17 mouse cellular contexts compared by ENCODE assay signal in genomic region chr3:145253066-145253465, GRCm38 (mm10). TPM values are rescaled to one million over a fixed set of nuclear protein-coding genes. Genes with fewer than 3 reads are reported as not detected.
DNase-seq lines count a peak whose midpoint lies in the region; ATAC-seq lines count a peak whose summit lies in the region.
"Had no signal": no experiment of that assay in that cellular context is flagged by ENCODE, and none has a peak within 500 bp of the region (broad histone marks: within the 10 kb centered on the region; RNA-seq: fewer than 3 reads in every experiment).

No protein-coding gene starts in this region.

- H3K4me2 ChIP-seq in kidney, embryonic 16.5 days (replicated peaks; ENCODE audit: low read depth, low read length): no peak overlapping the region
- H3K4me2 ChIP-seq: embryonic facial prominence, embryonic 13.5 days; forebrain, embryonic 13.5 days; heart, embryonic 12.5 days; hindbrain, embryonic 15.5 days had no signal

- no peaks in the 10 kb centered on the region for H3K36me3 ChIP-seq in kidney, embryonic 16.5 days (ENCODE audit: insufficient read depth, low read length)
- H3K36me3 ChIP-seq: embryonic facial prominence, embryonic 13.5 days; heart, embryonic 12.5 days; hindbrain, embryonic 10.5 days; hindbrain, embryonic 15.5 days had no signal

- ATAC-seq in kidney, embryonic 16.5 days (ENCODE audit: low FRiP score, low TSS enrichment): no peak
- ATAC-seq: forebrain, embryonic 13.5 days; forebrain, postnatal 0 days had no signal

- H3K4me1 ChIP-seq in kidney, embryonic 16.5 days (ENCODE audit: insufficient read depth, low read length): no peaks in the 10 kb centered on the region
- H3K4me1 ChIP-seq: embryonic facial prominence, embryonic 13.5 days; forebrain, embryonic 13.5 days; heart, embryonic 12.5 days; hindbrain, embryonic 10.5 days; hindbrain, embryonic 15.5 days had no signal

- H3K4me3 ChIP-seq in kidney, embryonic 16.5 days (ENCODE audit: low read length): no peak overlapping the region
- H3K4me3 ChIP-seq: embryonic facial prominence, embryonic 13.5 days; forebrain, embryonic 13.5 days; heart, embryonic 12.5 days; hindbrain, embryonic 10.5 days; hindbrain, embryonic 15.5 days had no signal

- 60% methylated on average over 5 of the region's 5 CpGs for WGBS in kidney, embryonic 16.5 days

- peak; percentile 10 to 62 for DNase-seq in kidney, adult 8-10 months
- DNase-seq in adipocyte (ENCODE audit: low spot score): peak; percentile 7
- DNase-seq in gonadal fat pad, adult 2 months (ENCODE audit: low read depth): peak; percentile 22
- DNase-seq in thymus, postnatal 14 days: no peak
- DNase-seq in thymus, postnatal 36 days: no peak
- DNase-seq: adrenal gland, postnatal 14 days; cerebellum, adult 11-12 months; cerebellum, adult 9-11 months; cerebellum, postnatal 36 days; forebrain, postnatal 0 days; gastrocnemius, postnatal 14 days had no signal

- H3K27ac ChIP-seq in kidney, embryonic 16.5 days (ENCODE audit: low read length): no peak overlapping the region
- H3K27ac ChIP-seq: embryonic facial prominence, embryonic 13.5 days; forebrain, embryonic 13.5 days; hindbrain, embryonic 10.5 days; hindbrain, embryonic 15.5 days had no signal

- H3K9ac ChIP-seq in kidney, embryonic 16.5 days (replicated peaks; ENCODE audit: low read length): no peak overlapping the region
- H3K9ac ChIP-seq: embryonic facial prominence, embryonic 13.5 days; forebrain, embryonic 13.5 days; forebrain, postnatal 0 days; heart, embryonic 12.5 days; hindbrain, embryonic 15.5 days had no signal

- no peaks in the 10 kb centered on the region for H3K9me3 ChIP-seq in kidney, embryonic 16.5 days (ENCODE audit: low read length)
- H3K9me3 ChIP-seq: embryonic facial prominence, embryonic 13.5 days; forebrain, embryonic 13.5 days; heart, embryonic 12.5 days; hindbrain, embryonic 10.5 days; hindbrain, embryonic 15.5 days had no signal

- H3K27me3 ChIP-seq in kidney, embryonic 16.5 days (ENCODE audit: insufficient read depth, low read length): no peaks in the 10 kb centered on the region
- H3K27me3 ChIP-seq: embryonic facial prominence, embryonic 13.5 days; forebrain, embryonic 13.5 days; heart, embryonic 12.5 days; hindbrain, embryonic 15.5 days had no signal

RNA-seq across cellular contexts. Expression of gene Col24a1, which starts 39.2 kb away (rescaled TPM):
- polyA plus RNA-seq in kidney, embryonic 16.5 days (2015; fragmentation: Nextera tagmentation; extraction: Ambion mirVana): 1.8 and 2.1 TPM in 2 replicates
- 0.31 and 0.32 TPM in 2 replicates for polyA plus RNA-seq in gonadal fat pad, adult 2 months (2012; rRNA removed)

Comparison
In these comparisons a context has a peak if more than half of its experiments do, and no peak if none do; other contexts are left out.
1. DNase-seq: peak in kidney, adult 8-10 months (2 of 2), adipocyte (single experiment) and gonadal fat pad, adult 2 months (single experiment); none in thymus, postnatal 14 days (single experiment) and thymus, postnatal 36 days (0 of 2).